21 mouse cellular contexts compared by ENCODE assay signal in genomic region chr7:100487301-100487700, GRCm38 (mm10). TPM values are rescaled to one million over a fixed set of nuclear protein-coding genes. Genes with fewer than 3 reads are reported as not detected.
A peak's percentile ranks its signal among the peaks of the same experiment; 100 is the strongest.
DNase-seq lines count a peak whose midpoint lies in the region; ATAC-seq lines count a peak whose summit lies in the region.
"Had no signal": no experiment of that assay in that cellular context is flagged by ENCODE, and none has a peak within 500 bp of the region (broad histone marks: within the 10 kb centered on the region; RNA-seq: fewer than 3 reads in every experiment).

No protein-coding gene starts in this region.

- no peak overlapping the region for H3K4me3 ChIP-seq in liver, embryonic 12.5 days
- H3K4me3 ChIP-seq in liver, embryonic 11.5 days (ENCODE audit: low read depth, low read length): no peak overlapping the region
- H3K4me3 ChIP-seq in forebrain, embryonic 16.5 days (replicated peaks; ENCODE audit: low read length): no peak overlapping the region
- no peak overlapping the region for H3K4me3 ChIP-seq in hindbrain, embryonic 11.5 days (ENCODE audit: low read depth, low read length)
- H3K4me3 ChIP-seq: embryonic facial prominence, embryonic 13.5 days; forebrain, embryonic 13.5 days; heart, embryonic 10.5 days; heart, embryonic 15.5 days; hindbrain, embryonic 10.5 days; hindbrain, embryonic 15.5 days had no signal

- H3K4me2 ChIP-seq in liver, embryonic 12.5 days: no peak overlapping the region
- H3K4me2 ChIP-seq in liver, embryonic 11.5 days: no peak overlapping the region
- H3K4me2 ChIP-seq in forebrain, embryonic 16.5 days (ENCODE audit: low read length): no peak overlapping the region
- H3K4me2 ChIP-seq in hindbrain, embryonic 11.5 days (replicated peaks; ENCODE audit: low read depth, low read length): no peak overlapping the region
- H3K4me2 ChIP-seq: embryonic facial prominence, embryonic 13.5 days; forebrain, embryonic 13.5 days; heart, embryonic 15.5 days; hindbrain, embryonic 15.5 days had no signal

- no peak overlapping the region for H3K27ac ChIP-seq in liver, embryonic 12.5 days
- no peak overlapping the region for H3K27ac ChIP-seq in liver, embryonic 11.5 days (ENCODE audit: low read depth, low read length)
- H3K27ac ChIP-seq in forebrain, embryonic 16.5 days (ENCODE audit: low read length): no peak overlapping the region
- H3K27ac ChIP-seq in hindbrain, embryonic 11.5 days (ENCODE audit: low read depth, low read length): no peak overlapping the region
- H3K27ac ChIP-seq: embryonic facial prominence, embryonic 13.5 days; forebrain, embryonic 13.5 days; heart, embryonic 10.5 days; heart, embryonic 15.5 days; hindbrain, embryonic 10.5 days; hindbrain, embryonic 15.5 days had no signal

- H3K9me3 ChIP-seq in liver, embryonic 12.5 days (replicated peaks): no peaks in the 10 kb centered on the region
- H3K9me3 ChIP-seq in liver, embryonic 11.5 days (ENCODE audit: control insufficient read depth, low read length): no peaks in the 10 kb centered on the region
- no peaks in the 10 kb centered on the region for H3K9me3 ChIP-seq in forebrain, embryonic 16.5 days (ENCODE audit: control insufficient read depth, low read length)
- H3K9me3 ChIP-seq in hindbrain, embryonic 11.5 days (ENCODE audit: control insufficient read depth, low read length): no peaks in the 10 kb centered on the region
- H3K9me3 ChIP-seq: embryonic facial prominence, embryonic 13.5 days; forebrain, embryonic 13.5 days; heart, embryonic 10.5 days; heart, embryonic 15.5 days; hindbrain, embryonic 10.5 days; hindbrain, embryonic 15.5 days had no signal

- no peaks in the 10 kb centered on the region for H3K27me3 ChIP-seq in liver, embryonic 12.5 days (replicated peaks)
- no peaks in the 10 kb centered on the region; the same call in 1 of the 2 replicates for H3K27me3 ChIP-seq in liver, embryonic 11.5 days (replicated peaks; ENCODE audit: control insufficient read depth, insufficient read depth, low read length)
- no peaks in the 10 kb centered on the region for H3K27me3 ChIP-seq in splenic B cell, adult 2 months (ENCODE audit: control insufficient read depth, insufficient read depth, low read length, poor library complexity, severe bottlenecking)
- no peaks in the 10 kb centered on the region for H3K27me3 ChIP-seq in forebrain, embryonic 16.5 days (replicated peaks; ENCODE audit: control insufficient read depth, insufficient read depth, low read length)
- H3K27me3 ChIP-seq in hindbrain, embryonic 11.5 days (ENCODE audit: control insufficient read depth, insufficient read depth, low read length): 0 out of 2 replicates have a peak, but pooled peaks cover 2% of the 10 kb centered on the region
- H3K27me3 ChIP-seq: embryonic facial prominence, embryonic 13.5 days; heart, embryonic 15.5 days; hindbrain, embryonic 15.5 days had no signal

- DNase-seq in liver, embryonic 11.5 days (ENCODE audit: low spot score): no peak
- DNase-seq in A20 (ENCODE audit: low read depth, low spot score) (peak; percentile 29), ZHBTc4 (ENCODE audit: low read depth, low spot score) (peak; percentile 40)
- DNase-seq in splenic B cell, adult 2 months (ENCODE audit: low read depth, low spot score): peak; percentile 51
- DNase-seq in hindbrain, embryonic 11.5 days (ENCODE audit: low spot score): no peak
- DNase-seq: adrenal gland, postnatal 14 days; cerebellum, adult 18-20 months; cerebellum, adult 9-11 months; cerebellum, postnatal 36 days; gastrocnemius, postnatal 36 days; heart, adult 18-20 months had no signal

- peaks cover 36% of the 10 kb centered on the region for H3K4me1 ChIP-seq in liver, embryonic 12.5 days
- H3K4me1 ChIP-seq in liver, embryonic 11.5 days (replicated peaks; ENCODE audit: control insufficient read depth, insufficient read depth, low read length): peaks cover 6% of the 10 kb centered on the region
- no peaks in the 10 kb centered on the region; the same call in 1 of the 2 replicates for H3K4me1 ChIP-seq in forebrain, embryonic 16.5 days (replicated peaks; ENCODE audit: control insufficient read depth, insufficient read depth, low read length)
- no peaks in the 10 kb centered on the region for H3K4me1 ChIP-seq in hindbrain, embryonic 11.5 days (replicated peaks; ENCODE audit: control insufficient read depth, insufficient read depth, low read length)

- WGBS in liver, embryonic 12.5 days (ENCODE audit: insufficient replicate concordance): 52% methylated on average over 2 of the region's 2 CpGs
- WGBS in liver, embryonic 11.5 days: 63% methylated on average over 2 of the region's 2 CpGs
- 78% methylated on average over 2 of the region's 2 CpGs for WGBS in forebrain, embryonic 16.5 days
- 78% methylated on average over 2 of the region's 2 CpGs for WGBS in hindbrain, embryonic 11.5 days

- H3K9ac ChIP-seq in liver, embryonic 12.5 days: peak overlapping the region; percentile 24; the same call in 1 of the 2 replicates
- H3K9ac ChIP-seq in liver, embryonic 11.5 days (ENCODE audit: low read depth, low read length): no peak overlapping the region
- no peak overlapping the region for H3K9ac ChIP-seq in forebrain, embryonic 16.5 days (replicated peaks; ENCODE audit: low read depth, low read length)
- H3K9ac ChIP-seq in hindbrain, embryonic 11.5 days (ENCODE audit: low read depth, low read length): no peak overlapping the region
- H3K9ac ChIP-seq: embryonic facial prominence, embryonic 13.5 days; forebrain, embryonic 13.5 days; heart, embryonic 15.5 days; hindbrain, embryonic 15.5 days had no signal

- H3K36me3 ChIP-seq in liver, embryonic 12.5 days: no peaks in the 10 kb centered on the region
- H3K36me3 ChIP-seq in liver, embryonic 11.5 days (ENCODE audit: control insufficient read depth, insufficient read depth, low read length): no peaks in the 10 kb centered on the region
- no peaks in the 10 kb centered on the region for H3K36me3 ChIP-seq in splenic B cell, adult 2 months (ENCODE audit: control insufficient read depth, insufficient read depth, low read length, poor library complexity, severe bottlenecking)
- no peaks in the 10 kb centered on the region for H3K36me3 ChIP-seq in forebrain, embryonic 16.5 days (ENCODE audit: control insufficient read depth, insufficient read depth)
- H3K36me3 ChIP-seq in hindbrain, embryonic 11.5 days (ENCODE audit: control insufficient read depth, insufficient read depth, low read length): no peaks in the 10 kb centered on the region
- H3K36me3 ChIP-seq: embryonic facial prominence, embryonic 13.5 days; heart, embryonic 10.5 days; heart, embryonic 15.5 days; hindbrain, embryonic 10.5 days; hindbrain, embryonic 15.5 days had no signal

- ATAC-seq in liver, embryonic 12.5 days: no peak
- no peak for ATAC-seq in liver, embryonic 11.5 days (replicated peaks; ENCODE audit: low FRiP score)
- no peak for ATAC-seq in forebrain, embryonic 16.5 days
- ATAC-seq in hindbrain, embryonic 11.5 days (ENCODE audit: low FRiP score): no peak
- ATAC-seq: forebrain, embryonic 13.5 days; intestine, embryonic 16.5 days had no signal

RNA-seq across cellular contexts. Expression of gene Ucp2, which starts 5.8 kb away (rescaled TPM):
- 814 and 842 TPM in 2 replicates for polyA plus RNA-seq in liver, embryonic 12.5 days (2016; fragmentation: Nextera tagmentation; extraction: Ambion mirVana)
- polyA plus RNA-seq in liver, embryonic 11.5 days (2014; fragmentation: Nextera tagmentation; extraction: Ambion mirVana): 487 and 491 TPM in 2 replicates
- polyA plus RNA-seq in forebrain, embryonic 16.5 days (2015; fragmentation: Nextera tagmentation; extraction: Ambion mirVana): 42.3 and 49.6 TPM in 2 replicates
- 97.7 and 99.6 TPM in 2 replicates for polyA plus RNA-seq in hindbrain, embryonic 11.5 days (2014; fragmentation: Nextera tagmentation; extraction: Ambion mirVana)

RNA-seq across cellular contexts. Expression of gene Ucp3, which starts 14.5 kb away (rescaled TPM):
- polyA plus RNA-seq in liver, embryonic 12.5 days (2016; fragmentation: Nextera tagmentation; extraction: Ambion mirVana): 0.10 TPM in 1 of 2 replicates, not detected in the other
- polyA plus RNA-seq in liver, embryonic 11.5 days (2014; fragmentation: Nextera tagmentation; extraction: Ambion mirVana): not detected in 2 replicates
- not detected in 2 replicates for polyA plus RNA-seq in forebrain, embryonic 16.5 days (2015; fragmentation: Nextera tagmentation; extraction: Ambion mirVana)
- not detected in 2 replicates for polyA plus RNA-seq in hindbrain, embryonic 11.5 days (2014; fragmentation: Nextera tagmentation; extraction: Ambion mirVana)
- polyA plus RNA-seq: C2C12; embryonic facial prominence, embryonic 13.5 days; forebrain, embryonic 13.5 days; hindbrain, embryonic 15.5 days; intestine, embryonic 16.5 days had no signal

RNA-seq across cellular contexts. Expression of gene Dnajb13, which starts 27.5 kb away (rescaled TPM):
- 2.5 TPM in 2 replicates for polyA plus RNA-seq in liver, embryonic 12.5 days (2016; fragmentation: Nextera tagmentation; extraction: Ambion mirVana)
- polyA plus RNA-seq in liver, embryonic 11.5 days (2014; fragmentation: Nextera tagmentation; extraction: Ambion mirVana): 1.2 and 1.6 TPM in 2 replicates
- polyA plus RNA-seq in forebrain, embryonic 16.5 days (2015; fragmentation: Nextera tagmentation; extraction: Ambion mirVana): 3.0 and 3.3 TPM in 2 replicates
- polyA plus RNA-seq in hindbrain, embryonic 11.5 days (2014; fragmentation: Nextera tagmentation; extraction: Ambion mirVana): 7.1 and 7.8 TPM in 2 replicates

RNA-seq across cellular contexts. Expression of gene Coa4, which starts 49.6 kb away (rescaled TPM):
- polyA plus RNA-seq in liver, embryonic 12.5 days (2016; fragmentation: Nextera tagmentation; extraction: Ambion mirVana): 15.1 and 18.1 TPM in 2 replicates
- 26.3 and 27.5 TPM in 2 replicates for polyA plus RNA-seq in liver, embryonic 11.5 days (2014; fragmentation: Nextera tagmentation; extraction: Ambion mirVana)
- 10.1 and 12.3 TPM in 2 replicates for polyA plus RNA-seq in forebrain, embryonic 16.5 days (2015; fragmentation: Nextera tagmentation; extraction: Ambion mirVana)
- polyA plus RNA-seq in hindbrain, embryonic 11.5 days (2014; fragmentation: Nextera tagmentation; extraction: Ambion mirVana): 20.6 and 22.8 TPM in 2 replicates

Comparison
In these comparisons a context has a peak if more than half of its experiments do, and no peak if none do; other contexts are left out.
1. DNase-seq: peak in A20 (single experiment), ZHBTc4 (single experiment) and splenic B cell, adult 2 months (single experiment); none in liver, embryonic 11.5 days (single experiment) and hindbrain, embryonic 11.5 days (single experiment).